Mouse (Mus musculus) adrenal gland, adult (tissue): Measurements from ENCODE around the gene Tyw5.

Experiments used
- DNase-seq, 2 experiments: peaks; one replicate each; pipeline ENCODE4 v3.0.0; 2022 to 2023; ENCODE audit warnings: low spot score in 1 of 2; ENCODE audit not compliant: inconsistent age in 2 of 2

Tyw5 gene

GRCm38 (mm10) chr1:57388402-57389155, 18.3 kb downstream of the Tyw5 start:
- no peak for DNase-seq

GRCm38 (mm10) chr1:57387876-57388275, 19.0 kb downstream of the Tyw5 start:
- DNase-seq, result no peak

- no peak for DNase-seq
Measured at GRCm38 (mm10) chr1:57386519-57386918, 20.4 kb downstream of the Tyw5 start.

- DNase-seq, result peak; percentile 95 to 97
Measured at GRCm38 (mm10) chr1:57377376-57378341, 29.2 kb downstream of the Tyw5 start, which contains the start of gene 1700066M21Rik. Gene 1700066M21Rik (plus strand): TSS chr1:57377620.

- DNase-seq, result no peak
Measured at GRCm38 (mm10) chr1:57376806-57377205, 30.1 kb downstream of the Tyw5 start.

- no peak for DNase-seq
Measured at GRCm38 (mm10) chr1:57375276-57375675, 31.6 kb downstream of the Tyw5 start.

- DNase-seq, result no peak
Measured at GRCm38 (mm10) chr1:57370451-57370850, 36.5 kb downstream of the Tyw5 start.

GRCm38 (mm10) chr1:57369111-57369510, 37.8 kb downstream of the Tyw5 start:
- DNase-seq, result no peak

- no peak for DNase-seq
Measured at GRCm38 (mm10) chr1:57367446-57367845, 39.5 kb downstream of the Tyw5 start.

- no peak for DNase-seq
Measured at GRCm38 (mm10) chr1:57358546-57358945, 48.4 kb downstream of the Tyw5 start.

- no peak for DNase-seq
Measured at GRCm38 (mm10) chr1:57351941-57352340, 55.0 kb downstream of the Tyw5 start.

- no peak for DNase-seq
Measured at GRCm38 (mm10) chr1:57347487-57347886, 59.4 kb downstream of the Tyw5 start.

- DNase-seq, result no peak
Measured at GRCm38 (mm10) chr1:57341197-57341596, 65.7 kb downstream of the Tyw5 start.

GRCm38 (mm10) chr1:57339156-57339796, 67.6 kb downstream of the Tyw5 start:
- DNase-seq, result peak in 1 of 2 experiments; percentile 31
